Mouse (Mus musculus): ENCODE data around the gene Bmp8a.

Bmp8a gene

DNA sequence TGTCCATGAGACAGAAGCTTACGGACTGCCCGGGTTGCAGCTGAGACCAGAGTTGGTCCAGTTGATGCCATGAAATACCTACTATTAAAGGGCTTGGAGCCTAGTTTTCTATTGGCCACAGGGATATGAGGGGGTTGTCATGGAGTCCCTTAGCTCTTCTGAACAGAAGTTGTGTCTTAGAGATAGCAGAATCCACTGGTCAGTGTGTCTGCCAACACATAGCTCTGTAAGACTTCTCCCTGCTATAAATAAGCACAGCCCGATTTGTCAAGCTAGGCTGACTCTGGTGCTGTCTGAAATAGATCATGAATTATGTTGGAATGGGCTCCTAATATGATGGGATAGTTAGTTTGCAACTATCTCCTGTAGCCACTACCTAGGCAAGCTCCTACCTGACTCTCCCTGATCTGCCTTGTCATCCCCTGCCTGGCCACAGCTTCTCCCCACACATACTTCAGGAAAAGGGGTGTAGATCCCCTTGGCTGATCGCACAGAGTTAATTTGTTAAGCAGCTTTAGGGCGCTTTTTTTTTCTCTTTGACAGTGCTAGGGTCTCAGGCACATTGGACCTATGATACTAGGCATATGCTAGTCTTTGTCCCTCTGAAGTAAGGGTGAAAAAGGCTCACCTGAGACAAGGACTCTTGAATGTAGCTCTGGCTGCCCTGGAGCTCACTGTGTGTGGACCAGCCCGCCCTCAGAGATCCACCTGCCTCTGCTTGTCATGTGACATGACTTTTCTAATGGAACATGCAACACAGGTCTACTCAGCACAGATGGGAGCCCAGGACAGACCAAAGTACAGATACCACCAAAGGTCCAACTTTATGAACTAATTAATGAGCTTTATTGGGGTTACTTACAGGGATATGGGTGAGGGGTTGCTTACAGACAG, 58.1 kb downstream of the Bmp8a start:
- DNase-seq: no peak

DNA sequence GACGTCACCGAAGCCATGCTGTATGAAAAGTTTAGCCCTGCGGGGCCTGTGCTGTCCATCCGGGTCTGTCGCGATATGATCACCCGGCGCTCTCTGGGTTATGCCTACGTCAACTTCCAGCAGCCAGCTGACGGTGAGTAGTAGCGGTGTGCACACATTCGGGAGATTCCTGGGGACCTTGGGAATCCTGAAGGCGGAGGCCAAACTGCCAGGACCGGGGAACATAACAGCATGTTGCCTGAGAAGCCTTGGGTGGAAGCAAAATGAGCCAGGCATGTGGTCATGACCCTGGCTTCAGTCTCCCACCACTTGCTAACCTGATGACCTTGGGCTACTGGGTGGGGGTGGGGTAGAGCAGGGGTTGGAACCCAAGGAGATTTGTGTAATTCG, 59.4 kb downstream of the Bmp8a start:
- DNase-seq: peak; percentile 28 to 46

DNA sequence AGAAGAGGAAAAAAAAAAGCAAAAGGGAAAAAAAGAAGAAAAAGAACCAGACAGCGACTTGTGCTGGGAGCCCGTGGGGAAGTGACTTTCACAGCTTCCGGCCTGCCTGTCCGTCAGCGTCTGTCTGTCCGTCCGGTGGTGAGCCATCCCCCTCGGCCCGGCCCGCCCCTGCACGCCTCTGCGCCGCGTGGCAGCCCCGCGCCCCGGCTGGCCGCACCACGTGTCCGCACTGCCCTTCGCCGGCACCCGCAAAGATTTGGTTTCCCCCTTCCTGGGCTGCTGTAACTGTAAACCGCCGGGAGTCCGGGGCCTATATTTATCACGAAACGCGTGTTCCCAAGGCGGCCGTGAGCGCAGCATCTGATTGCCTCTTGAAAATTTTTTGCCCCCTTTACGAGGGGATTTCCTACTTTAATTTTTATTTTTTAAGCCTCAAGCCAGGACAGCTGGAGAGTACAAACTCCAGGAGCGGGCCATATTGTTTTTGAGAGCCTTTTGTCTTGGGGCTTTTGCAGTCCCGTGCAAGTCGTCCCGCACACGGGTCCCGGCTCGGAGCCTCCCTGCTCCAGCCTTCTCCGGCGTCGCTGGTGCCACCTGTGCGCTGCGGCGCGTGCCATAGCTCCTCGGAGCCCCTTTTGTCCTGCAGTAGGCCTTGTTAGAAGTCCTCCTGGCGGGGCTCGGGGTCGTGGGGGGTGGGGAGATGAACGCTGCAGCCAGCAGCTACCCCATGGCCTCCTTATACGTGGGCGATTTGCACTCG, 60.0 kb downstream of the Bmp8a start:
- peak; percentile 48 to 68 for DNase-seq

DNA sequence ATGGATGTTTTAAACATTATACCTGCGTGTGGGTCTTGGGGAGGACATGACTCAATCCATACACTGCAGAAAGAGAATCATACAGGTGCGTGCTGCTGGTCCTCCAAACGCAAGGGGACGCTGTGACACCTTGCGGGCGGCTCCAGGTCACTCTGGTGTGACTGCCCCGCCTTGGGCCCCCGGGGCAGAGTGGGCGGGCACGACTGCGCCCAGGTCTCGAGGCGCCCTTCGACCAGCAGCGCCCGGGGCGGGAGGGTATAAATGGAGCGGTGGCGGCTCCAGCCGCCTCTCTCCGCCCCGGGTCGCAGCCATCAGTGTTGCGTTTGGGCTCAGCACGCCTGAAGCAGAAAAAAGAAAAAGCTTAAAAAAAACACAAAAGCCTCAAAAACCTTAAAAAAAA, 60.6 kb downstream of the Bmp8a start:
- peak; percentile 95 to 96 for DNase-seq

DNA sequence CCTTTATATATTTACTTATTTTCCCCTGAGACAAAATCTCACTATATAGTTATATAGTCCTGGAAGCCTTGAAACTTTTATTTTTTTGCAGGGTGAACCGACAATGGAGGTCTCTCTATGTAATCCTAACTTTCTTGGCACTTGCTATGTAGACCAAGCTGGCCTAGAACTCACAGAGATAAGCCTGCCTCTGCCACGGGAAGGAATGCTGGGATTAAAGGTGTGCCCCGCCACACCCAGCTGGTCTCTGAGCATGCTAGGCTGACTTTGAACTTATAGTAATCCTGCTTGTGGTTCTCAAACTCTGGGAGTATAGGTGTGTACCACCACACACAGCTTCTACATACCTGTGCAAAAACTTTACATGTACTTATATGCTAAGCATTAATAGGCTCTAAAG, 62.9 kb downstream of the Bmp8a start:
- no peak for DNase-seq

DNA sequence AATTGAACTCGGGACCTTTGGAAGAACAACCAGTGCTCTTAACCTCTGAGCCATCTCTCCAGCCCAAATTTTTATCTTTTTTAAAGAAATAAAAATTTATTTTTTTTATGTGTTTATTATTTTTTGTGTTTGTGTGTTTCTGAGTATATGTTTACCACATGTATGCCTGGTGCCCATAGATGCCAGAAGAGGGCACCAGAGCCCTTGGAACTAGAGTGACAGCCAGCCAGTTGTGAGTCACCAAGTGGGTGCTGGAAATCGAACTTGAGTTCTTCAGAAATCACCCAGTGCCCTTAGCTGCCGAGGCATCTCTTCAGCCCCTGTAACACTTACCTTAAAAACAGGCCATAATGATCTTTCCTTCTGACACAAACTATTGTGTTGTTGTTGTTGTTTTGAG, 72.0 kb downstream of the Bmp8a start:
- no peak for DNase-seq
